Mouse (Mus musculus): ENCODE measurements around the gene Alk.

GRCm38 (mm10) chr17:72477889-72478405 is 126.5 kb downstream of the Alk start:
- TF ChIP-seq CTCF (IDR thresholded peaks at IDR 0.05; ENCODE audit: low read depth, low read length) (no peak), TAL1 (conservative IDR thresholded peaks at IDR 0.05; ENCODE audit: low read depth, low read length) (no peak), GATA1 (IDR thresholded peaks at IDR 0.05; ENCODE audit: borderline replicate concordance, low read length) (no peak), POLR2AphosphoS5 (IDR thresholded peaks at IDR 0.05; ENCODE audit: insufficient replicate concordance, low read depth, low read length) (no peak), GATA2 (IDR thresholded peaks at IDR 0.05; ENCODE audit: borderline replicate concordance, low read depth, low read length) (no peak)

Data from G1E (cell line).